Mouse (Mus musculus) MEL-GATA-1-ER (cell line): ENCODE results near the gene Eya2.
"Not testable (repeated sequence)": the region's sequence is repeated elsewhere in the genome, so short reads cannot be mapped to it uniquely, and the experiment has no call there.

Experiments used
- DNase-seq: peaks from one replicate; pipeline ENCODE4 v3.0.0-alpha.2; 2012; ENCODE audit warnings: low read depth; ENCODE audit errors: extremely low read depth

The Eya2 gene

DNA sequence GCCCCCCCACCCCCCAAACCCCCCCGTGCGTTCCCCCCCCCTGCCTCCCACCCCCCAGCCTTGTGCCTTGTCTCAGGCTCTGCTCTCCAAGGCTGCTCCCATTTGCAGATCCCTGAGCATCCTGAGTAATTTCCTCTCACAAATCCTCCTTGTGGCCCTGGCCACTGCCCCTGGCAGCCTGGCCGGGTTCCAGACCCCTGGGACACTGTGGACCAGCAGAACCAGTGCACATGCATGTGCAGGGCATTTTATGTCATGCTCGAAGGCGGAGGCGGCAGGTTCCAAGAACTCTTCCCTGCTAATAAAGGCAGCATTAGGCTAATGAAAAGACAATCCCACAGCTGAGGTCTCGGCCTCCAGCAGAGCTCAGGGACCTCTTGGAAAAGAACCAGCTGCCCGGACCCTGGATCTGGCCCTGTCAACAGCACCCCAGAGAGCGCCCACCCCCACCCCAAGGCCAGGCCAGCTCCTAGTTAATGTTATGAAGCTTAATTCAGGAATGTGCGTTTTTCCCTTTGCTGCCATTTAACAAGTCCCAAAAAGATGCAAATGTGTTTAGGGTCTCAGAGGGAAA is 174.6 kb downstream of the Eya2 start:
- no peak for DNase-seq

- DNase-seq = peak; percentile 49
These were observed 184.1 kb downstream of the Eya2 start for GRCm38 (mm10) chr2:165778927-165779326.

DNA sequence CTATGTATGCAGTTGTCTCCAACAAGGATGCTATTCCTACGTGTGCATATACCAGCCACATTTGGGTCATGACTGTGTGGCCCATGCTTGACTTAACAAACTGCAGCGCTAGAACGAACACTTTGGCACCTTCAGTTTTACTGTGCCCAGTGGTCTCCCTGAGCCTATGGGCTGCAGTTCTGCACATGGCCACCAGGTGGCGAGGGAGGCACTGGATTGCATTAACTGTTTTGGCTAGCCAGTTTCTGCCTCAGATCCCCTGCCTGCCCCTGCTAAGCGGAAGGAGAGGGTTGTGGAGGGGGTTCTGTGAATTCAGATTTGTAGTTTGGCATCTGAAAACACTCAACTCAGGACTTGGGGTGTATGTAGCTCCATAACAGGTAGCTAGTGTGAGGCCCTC is 187.5 kb downstream of the Eya2 start:
- peak; percentile 31 for DNase-seq

GRCm38 (mm10) chr2:165785312-165786036 is 190.6 kb downstream of the Eya2 start:
- DNase-seq = no peak

DNA sequence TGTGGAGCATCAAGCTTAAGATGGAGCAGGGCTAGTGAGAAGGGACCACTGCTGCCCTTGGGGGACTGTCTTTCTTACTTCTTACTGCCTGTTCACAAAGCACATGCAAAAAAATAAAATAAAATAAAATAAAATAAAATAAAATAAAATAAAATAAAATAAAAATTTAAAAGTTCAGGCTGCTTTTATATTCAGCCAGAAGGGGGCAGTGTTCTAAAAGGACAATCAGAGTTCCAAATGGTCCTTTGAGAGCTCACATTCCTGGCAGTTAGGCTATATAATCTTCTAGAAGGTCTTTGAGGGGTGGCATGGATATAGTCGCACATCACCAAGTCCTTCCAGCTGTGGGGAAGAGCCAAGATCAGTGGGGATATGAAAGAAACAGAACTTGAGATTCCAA is 191.6 kb downstream of the Eya2 start:
- no peak for DNase-seq

GRCm38 (mm10) chr2:165788005-165788404 is 193.2 kb downstream of the Eya2 start:
- DNase-seq = no peak

DNA sequence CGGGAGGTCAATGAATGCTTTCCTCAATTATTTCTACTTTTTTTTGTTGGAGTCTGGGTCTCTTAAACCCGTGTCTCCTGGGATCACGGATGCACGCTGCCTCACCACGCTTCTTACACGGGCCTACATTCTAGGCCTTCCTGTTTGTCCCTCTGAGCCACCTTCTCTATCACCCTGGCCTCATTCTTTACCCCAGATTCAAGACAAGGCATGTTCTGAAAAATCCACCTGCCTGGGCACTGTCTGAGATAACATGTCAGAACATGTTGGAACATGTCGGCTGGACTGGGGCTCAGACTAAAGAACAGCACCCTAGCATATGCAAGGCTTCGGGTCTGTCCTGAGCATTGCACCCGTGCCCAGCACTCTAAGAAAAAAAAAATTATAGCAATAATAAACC is 194.0 kb downstream of the Eya2 start:
- no peak for DNase-seq

GRCm38 (mm10) chr2:165789667-165790066 is 194.8 kb downstream of the Eya2 start:
- DNase-seq = no peak

DNA sequence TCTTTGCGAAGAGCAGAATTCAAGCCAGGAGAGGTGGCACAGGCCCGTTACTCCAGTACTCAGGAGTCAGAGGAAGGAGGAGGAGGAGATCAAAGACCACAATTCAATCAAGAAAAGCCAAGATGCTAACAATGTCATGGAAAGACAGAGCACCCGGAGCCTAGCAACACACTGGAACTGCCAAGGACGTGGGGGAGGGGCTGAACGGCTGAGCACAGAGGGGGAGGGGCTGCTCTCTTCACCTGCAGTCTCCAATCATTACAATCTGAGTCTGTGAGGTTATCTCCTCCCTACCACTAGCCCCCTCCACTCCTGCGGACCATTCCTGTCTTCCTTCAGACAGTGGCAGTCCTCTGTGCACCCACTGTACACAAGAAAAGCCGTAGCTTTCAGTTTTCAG is 196.2 kb downstream of the Eya2 start:
- DNase-seq = no peak

DNA sequence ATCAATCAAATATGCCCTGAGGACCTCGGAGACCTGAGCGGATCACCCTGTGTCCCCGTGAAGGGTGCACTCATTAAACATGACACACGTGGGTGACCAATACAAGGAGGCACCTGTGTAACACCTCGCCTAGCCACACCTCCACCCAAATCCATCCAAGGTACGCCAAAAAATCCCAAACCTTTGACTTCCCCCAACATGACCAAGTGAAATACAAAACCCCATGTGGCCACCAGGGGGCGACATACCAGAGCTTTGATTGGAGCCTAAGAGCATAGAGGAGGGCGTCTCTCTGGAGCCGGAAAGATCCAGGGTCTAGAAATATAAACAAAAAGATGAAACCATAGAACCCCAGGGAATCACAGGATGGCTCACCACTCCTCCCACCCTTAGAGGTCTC is 196.8 kb downstream of the Eya2 start:
- DNase-seq = peak; percentile 18

DNA sequence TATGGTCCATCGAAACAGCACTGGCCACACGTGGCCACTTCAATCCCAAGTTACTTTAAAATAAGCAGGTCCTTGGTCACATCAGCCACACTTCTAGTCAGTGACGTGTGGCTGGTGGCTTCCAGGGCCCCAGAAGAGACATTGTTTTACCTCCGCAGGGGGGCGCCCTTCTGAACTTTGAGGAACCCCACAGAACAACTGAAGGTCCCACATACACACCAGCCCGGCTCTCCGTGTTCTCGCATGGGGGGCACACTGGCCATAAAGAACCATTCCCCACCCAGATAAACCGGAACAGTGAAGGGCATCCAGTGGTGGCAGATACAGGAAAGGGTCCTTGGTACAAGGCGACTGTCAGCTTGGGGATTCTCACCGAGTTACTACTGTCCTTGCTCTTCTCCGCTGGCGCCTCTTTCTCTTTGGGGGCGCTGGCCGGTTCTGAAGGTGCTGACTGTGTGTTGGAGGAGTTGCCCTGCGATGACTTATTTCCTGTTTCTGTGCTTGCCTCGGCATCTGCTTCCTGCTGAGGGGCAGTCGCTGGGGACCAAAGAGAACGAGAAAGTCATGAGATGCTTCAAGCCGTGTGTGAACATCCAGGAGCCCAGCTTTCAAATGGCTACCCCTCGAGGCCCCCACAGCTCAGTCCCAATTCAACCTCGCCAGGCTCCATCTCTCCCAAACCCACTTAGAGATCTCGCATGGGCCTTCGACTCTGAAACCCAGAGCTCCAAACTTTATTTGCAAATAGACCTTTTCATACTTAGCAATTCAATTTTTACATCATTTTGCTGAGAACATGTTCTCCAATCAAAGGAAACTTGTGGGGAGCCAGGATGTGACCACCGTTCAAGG is 197.8 kb downstream of the Eya2 start:
- no peak for DNase-seq

DNA sequence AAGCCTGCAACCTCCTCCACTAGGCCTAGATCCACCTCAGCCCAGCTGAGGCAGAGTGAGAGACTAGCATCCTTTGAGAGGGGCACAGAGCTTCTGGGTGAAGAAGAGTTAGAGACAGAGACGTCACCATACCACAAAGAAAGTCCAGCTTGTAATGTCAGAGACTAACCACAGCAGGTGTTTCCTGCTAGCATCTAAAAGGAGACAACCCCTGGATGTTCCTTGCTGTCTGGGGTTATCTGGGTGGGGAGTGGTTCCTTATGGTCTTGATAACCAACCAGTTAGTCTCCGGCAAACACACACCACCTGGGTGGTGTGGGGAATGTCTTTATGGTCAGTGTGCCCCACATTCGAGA is 198.4 kb downstream of the Eya2 start:
- DNase-seq = no peak

GRCm38 (mm10) chr2:165797876-165798275 is 203.0 kb downstream of the Eya2 start:
- DNase-seq = no peak

DNA sequence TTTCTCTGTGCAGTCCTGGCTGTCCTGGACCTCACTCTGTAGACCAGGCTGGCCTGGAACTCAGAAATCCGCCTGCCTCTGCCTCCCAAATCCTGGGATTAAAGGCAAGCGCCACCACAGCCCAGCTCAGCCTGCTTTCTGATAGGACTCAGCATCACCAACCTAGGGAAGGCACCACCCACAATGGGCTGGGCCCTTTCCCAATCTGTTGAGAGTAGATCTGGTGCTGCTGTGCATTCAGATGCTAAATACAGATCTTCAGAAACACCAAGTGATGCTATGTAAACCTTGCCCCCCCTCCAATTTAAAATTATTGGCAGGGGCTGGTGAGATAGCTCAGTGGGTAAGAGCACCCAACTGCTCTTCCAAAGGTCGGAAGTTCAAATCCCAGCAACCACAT is 205.3 kb downstream of the Eya2 start:
- DNase-seq = not testable (repeated sequence)

- no peak for DNase-seq
These were observed 213.5 kb downstream of the Eya2 start for GRCm38 (mm10) chr2:165808179-165808975.

- DNase-seq = no peak
These were observed 214.3 kb downstream of the Eya2 start for GRCm38 (mm10) chr2:165809091-165809490.

- DNase-seq = no peak
These were observed 215.2 kb downstream of the Eya2 start for GRCm38 (mm10) chr2:165809901-165810477.

DNA sequence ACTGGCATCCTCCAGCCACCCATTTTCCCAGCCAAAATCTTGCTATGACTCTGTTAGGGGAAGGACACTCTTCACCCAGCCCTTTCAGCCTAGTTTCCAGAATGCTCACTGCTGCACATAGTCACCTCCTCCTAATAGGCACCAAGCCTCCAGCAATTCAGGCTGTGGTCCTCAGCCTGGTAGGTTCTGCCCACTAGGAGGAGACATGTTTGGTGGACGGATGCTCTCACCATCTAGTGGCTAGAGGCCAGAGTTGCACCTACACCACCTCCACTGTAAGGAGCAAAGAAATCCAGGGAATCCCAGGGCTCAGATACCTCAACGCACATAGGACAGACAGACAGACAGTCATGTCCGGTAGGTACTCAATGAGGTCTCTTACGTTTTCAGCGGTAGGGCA is 216.7 kb downstream of the Eya2 start:
- DNase-seq = no peak

DNA sequence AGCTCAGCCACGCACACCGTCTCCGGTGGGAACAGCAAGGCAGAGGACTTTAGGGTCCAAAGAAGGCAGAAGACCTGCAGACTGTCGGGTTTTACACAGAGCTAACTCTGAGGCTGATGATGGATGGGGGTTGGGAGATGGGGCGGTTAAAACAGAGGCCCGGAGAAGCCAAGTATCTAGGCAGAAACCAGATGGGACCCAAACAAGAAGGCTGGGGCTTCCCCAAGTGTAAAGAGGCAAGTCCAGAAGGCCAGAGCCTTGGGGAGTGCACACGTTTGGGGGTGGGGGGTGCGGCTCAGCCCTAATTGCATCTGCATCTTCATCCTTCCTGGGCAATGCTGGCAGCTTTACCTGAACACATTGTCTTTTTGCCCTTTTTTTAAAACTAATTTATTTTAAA is 218.1 kb downstream of the Eya2 start:
- DNase-seq = no peak

- DNase-seq = no peak
These were observed 220.5 kb downstream of the Eya2 start for GRCm38 (mm10) chr2:165815103-165815880.

- no peak for DNase-seq
These were observed 222.6 kb downstream of the Eya2 start for GRCm38 (mm10) chr2:165817437-165817836.
